ENCODE assay signal across 12 mouse cellular contexts in the genomic region with DNA sequence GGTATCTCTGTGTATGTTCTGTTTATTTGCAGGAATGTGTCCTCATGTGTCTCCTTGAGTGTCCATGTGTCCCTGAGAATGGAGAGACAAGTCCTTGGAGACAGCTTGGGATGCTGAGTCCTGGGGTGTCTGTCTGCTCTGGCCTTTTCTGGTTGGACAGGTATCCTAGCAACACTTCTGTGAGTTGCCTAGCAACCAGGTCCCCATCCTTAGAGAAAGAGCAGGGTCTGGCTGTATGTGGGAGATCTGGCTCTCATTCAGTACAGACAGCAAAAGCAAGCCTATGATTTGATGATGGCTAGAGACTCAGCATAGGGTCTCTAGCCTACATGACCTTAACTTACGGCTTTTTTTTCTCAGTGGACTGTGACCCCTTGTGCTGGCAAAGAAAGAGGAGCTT. TPM values are rescaled to one million over a fixed set of nuclear protein-coding genes. Genes with fewer than 3 reads are reported as not detected.
DNase-seq lines count a peak whose midpoint lies in the region; ATAC-seq lines count a peak whose summit lies in the region.
"Had no signal": no experiment of that assay in that cellular context is flagged by ENCODE, and none has a peak within 500 bp of the region (broad histone marks: within the 10 kb centered on the region; RNA-seq: fewer than 3 reads in every experiment).

No protein-coding gene starts in this region.

- H3K9ac ChIP-seq in midbrain, embryonic 11.5 days (ENCODE audit: low read length): 0 out of 2 replicates have a peak overlapping the region, but pooled peaks have one; percentile 16
- H3K9ac ChIP-seq: limb, embryonic 15.5 days had no signal

- H3K36me3 ChIP-seq in midbrain, embryonic 11.5 days (ENCODE audit: control insufficient read depth, insufficient read depth, low read length): no peaks in the 10 kb centered on the region
- H3K36me3 ChIP-seq in midbrain, embryonic 10.5 days: 0 out of 2 replicates have a peak, but pooled peaks cover 5% of the 10 kb centered on the region
- H3K36me3 ChIP-seq: limb, embryonic 15.5 days had no signal

- H3K4me2 ChIP-seq in midbrain, embryonic 11.5 days: no peak overlapping the region
- H3K4me2 ChIP-seq: limb, embryonic 15.5 days had no signal

- no peaks in the 10 kb centered on the region for H3K27me3 ChIP-seq in midbrain, embryonic 11.5 days (ENCODE audit: control insufficient read depth, insufficient read depth, low read length)
- no peaks in the 10 kb centered on the region for H3K27me3 ChIP-seq in midbrain, embryonic 10.5 days (ENCODE audit: low read depth, poor library complexity, severe bottlenecking)
- H3K27me3 ChIP-seq: limb, embryonic 15.5 days had no signal

- 68% methylated on average over 1 of the region's 1 CpGs for WGBS in midbrain, embryonic 11.5 days
- 73% methylated on average over 1 of the region's 1 CpGs for WGBS in midbrain, embryonic 10.5 days

- intact Hi-C loops in left cerebral cortex, postnatal 36 days (cut with DNase I): no loop called here

- ATAC-seq in midbrain, embryonic 11.5 days (ENCODE audit: low FRiP score): peak; percentile 71

- DNase-seq in midbrain, embryonic 11.5 days (ENCODE audit: low spot score, missing footprints): peak; percentile 86
- no peak for DNase-seq in midbrain, embryonic 10.5 days (ENCODE audit: low spot score)
- DNase-seq in frontal cortex, adult 2 months (ENCODE audit: extremely low spot score in 1 of 2, low spot score in 1 of 2): peak; percentile 71 to 76
- DNase-seq in left cerebral cortex, postnatal 36 days (ENCODE audit: low spot score in 2 of 2): peak; percentile 53 to 58
- DNase-seq in telencephalon, adult 2 months (ENCODE audit: low read depth, low spot score): peak; percentile 87
- DNase-seq in kidney, postnatal 36 days: no peak
- no peak for DNase-seq in spleen, adult 12 weeks (ENCODE audit: low spot score)

- H3K4me1 ChIP-seq in midbrain, embryonic 11.5 days (ENCODE audit: control insufficient read depth, insufficient read depth, low read length): peaks cover 16% of the 10 kb centered on the region
- H3K4me1 ChIP-seq in midbrain, embryonic 10.5 days: peaks cover 28% of the 10 kb centered on the region

- no peaks in the 10 kb centered on the region for H3K9me3 ChIP-seq in midbrain, embryonic 11.5 days (ENCODE audit: control insufficient read depth, low read length)
- H3K9me3 ChIP-seq in midbrain, embryonic 10.5 days (replicated peaks): no peaks in the 10 kb centered on the region
- H3K9me3 ChIP-seq: limb, embryonic 15.5 days had no signal

- H3K27ac ChIP-seq in midbrain, embryonic 11.5 days (ENCODE audit: low read depth, low read length): peak overlapping the region; percentile 60; the same call in 1 of the 2 replicates
- no peak overlapping the region; the same call in 1 of the 2 replicates for H3K27ac ChIP-seq in midbrain, embryonic 10.5 days (replicated peaks)
- H3K27ac ChIP-seq: limb, embryonic 15.5 days had no signal

- H3K4me3 ChIP-seq in midbrain, embryonic 11.5 days (ENCODE audit: low read depth, low read length): no peak overlapping the region
- H3K4me3 ChIP-seq in midbrain, embryonic 10.5 days: no peak overlapping the region
- H3K4me3 ChIP-seq: limb, embryonic 15.5 days had no signal

RNA-seq across cellular contexts. Expression of a gene that starts 1.1 kb away (rescaled TPM):
- 21.7 and 22.9 TPM in 2 replicates for polyA plus RNA-seq in midbrain, embryonic 11.5 days (2014; fragmentation: Nextera tagmentation; extraction: Ambion mirVana)
- polyA plus RNA-seq in midbrain, embryonic 10.5 days (2016; fragmentation: Nextera tagmentation; extraction: Ambion mirVana): 6.4 and 14.5 TPM in 2 replicates
- 26.4 and 34.4 TPM in 2 replicates for polyA plus RNA-seq in frontal cortex, adult 2 months (2012; rRNA removed)
- total RNA-seq in left cerebral cortex, postnatal 36 days (2021): 10 to 100 TPM; 54.7 to 55.4 TPM
- total RNA-seq: hematopoietic stem cell, adult 5-6 weeks; monocyte, adult 5-6 weeks had no signal

RNA-seq across cellular contexts. Expression of a gene that starts 15.5 kb away (rescaled TPM):
- polyA plus RNA-seq in midbrain, embryonic 11.5 days (2014; fragmentation: Nextera tagmentation; extraction: Ambion mirVana): not detected in 2 replicates
- not detected in 2 replicates for polyA plus RNA-seq in midbrain, embryonic 10.5 days (2016; fragmentation: Nextera tagmentation; extraction: Ambion mirVana)
- polyA plus RNA-seq in frontal cortex, adult 2 months (2012; rRNA removed): not detected in 2 replicates
- total RNA-seq in left cerebral cortex, postnatal 36 days (2021): not detected
- total RNA-seq: adrenal gland, postnatal 4 days; ES-E14; hematopoietic stem cell, adult 5-6 weeks; monocyte, adult 5-6 weeks had no signal
- polyA plus RNA-seq: limb, embryonic 15.5 days had no signal

RNA-seq across cellular contexts. Expression of a gene that starts 20.0 kb away (rescaled TPM):
- polyA plus RNA-seq in midbrain, embryonic 11.5 days (2014; fragmentation: Nextera tagmentation; extraction: Ambion mirVana): 61.6 and 65.4 TPM in 2 replicates
- polyA plus RNA-seq in midbrain, embryonic 10.5 days (2016; fragmentation: Nextera tagmentation; extraction: Ambion mirVana): 74.5 and 81.1 TPM in 2 replicates
- polyA plus RNA-seq in frontal cortex, adult 2 months (2012; rRNA removed): 42.6 and 53.6 TPM in 2 replicates
- total RNA-seq in left cerebral cortex, postnatal 36 days (2021): 10 to 100 TPM; 32.7 to 36.0 TPM

RNA-seq across cellular contexts. Expression of a gene that starts 33.6 kb away (rescaled TPM):
- 15.5 and 16.0 TPM in 2 replicates for polyA plus RNA-seq in midbrain, embryonic 11.5 days (2014; fragmentation: Nextera tagmentation; extraction: Ambion mirVana)
- 14.5 and 18.0 TPM in 2 replicates for polyA plus RNA-seq in midbrain, embryonic 10.5 days (2016; fragmentation: Nextera tagmentation; extraction: Ambion mirVana)
- polyA plus RNA-seq in frontal cortex, adult 2 months (2012; rRNA removed): 155 and 160 TPM in 2 replicates
- total RNA-seq in left cerebral cortex, postnatal 36 days (2021): 10 to 100 TPM; 64.9 to 75.5 TPM

RNA-seq across cellular contexts. Expression of a gene that starts 42.3 kb away (rescaled TPM):
- 12.5 and 14.6 TPM in 2 replicates for polyA plus RNA-seq in midbrain, embryonic 11.5 days (2014; fragmentation: Nextera tagmentation; extraction: Ambion mirVana)
- 17.6 and 18.8 TPM in 2 replicates for polyA plus RNA-seq in midbrain, embryonic 10.5 days (2016; fragmentation: Nextera tagmentation; extraction: Ambion mirVana)
- 20.4 and 22.5 TPM in 2 replicates for polyA plus RNA-seq in frontal cortex, adult 2 months (2012; rRNA removed)
- total RNA-seq in left cerebral cortex, postnatal 36 days (2021): 10 to 100 TPM; 11.3 to 14.7 TPM
- total RNA-seq: hematopoietic stem cell, adult 5-6 weeks; monocyte, adult 5-6 weeks had no signal

Comparison
In these comparisons a context has a peak if more than half of its experiments do, and no peak if none do; other contexts are left out.
1. DNase-seq: peak in midbrain, embryonic 11.5 days (single experiment), frontal cortex, adult 2 months (2 of 2), left cerebral cortex, postnatal 36 days (2 of 2) and telencephalon, adult 2 months (single experiment); none in midbrain, embryonic 10.5 days (single experiment), kidney, postnatal 36 days (0 of 2) and spleen, adult 12 weeks (single experiment).